Mouse (Mus musculus) neutrophil, adult 65 days (primary cell): ENCODE measurements around the gene Mob4. TPM values are rescaled to one million over a fixed set of nuclear protein-coding genes. Genes with fewer than 3 reads are reported as not detected.

Source experiments
- total RNA-seq: library from RNA; stranded (reverse); gene quantifications from 2 replicates; pipeline ENCODE4 v1.2.4, GENCODE M21; 2023

The Mob4 gene
- 77.0 and 77.2 TPM in 2 replicates for total RNA-seq

DNA sequence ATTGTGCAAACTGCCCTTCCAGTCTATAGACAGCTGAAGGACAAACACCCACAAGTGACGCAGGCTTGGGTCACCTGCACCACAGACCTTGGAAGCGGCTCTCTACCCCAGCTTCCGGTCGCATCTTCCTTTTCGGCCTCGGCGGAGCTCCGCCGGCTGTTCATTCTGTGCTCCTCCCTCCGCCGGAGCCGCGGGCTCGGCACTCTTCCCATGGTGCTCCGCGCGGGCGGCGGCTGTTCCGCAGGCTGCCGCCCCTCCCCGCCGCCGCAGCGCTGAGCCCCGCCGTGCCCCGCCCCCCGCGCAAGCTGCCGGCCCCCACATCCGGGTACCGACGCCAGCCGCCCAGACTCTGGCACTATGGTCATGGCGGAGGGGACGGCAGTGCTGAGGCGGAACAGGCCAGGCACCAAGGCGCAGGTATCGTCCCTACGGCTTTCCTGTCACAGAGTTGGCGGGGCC lies at the start of gene Mob4:
Gene Mob4 (plus strand): TSS at position 289 of the 459 bp plus-strand sequence.

DNA sequence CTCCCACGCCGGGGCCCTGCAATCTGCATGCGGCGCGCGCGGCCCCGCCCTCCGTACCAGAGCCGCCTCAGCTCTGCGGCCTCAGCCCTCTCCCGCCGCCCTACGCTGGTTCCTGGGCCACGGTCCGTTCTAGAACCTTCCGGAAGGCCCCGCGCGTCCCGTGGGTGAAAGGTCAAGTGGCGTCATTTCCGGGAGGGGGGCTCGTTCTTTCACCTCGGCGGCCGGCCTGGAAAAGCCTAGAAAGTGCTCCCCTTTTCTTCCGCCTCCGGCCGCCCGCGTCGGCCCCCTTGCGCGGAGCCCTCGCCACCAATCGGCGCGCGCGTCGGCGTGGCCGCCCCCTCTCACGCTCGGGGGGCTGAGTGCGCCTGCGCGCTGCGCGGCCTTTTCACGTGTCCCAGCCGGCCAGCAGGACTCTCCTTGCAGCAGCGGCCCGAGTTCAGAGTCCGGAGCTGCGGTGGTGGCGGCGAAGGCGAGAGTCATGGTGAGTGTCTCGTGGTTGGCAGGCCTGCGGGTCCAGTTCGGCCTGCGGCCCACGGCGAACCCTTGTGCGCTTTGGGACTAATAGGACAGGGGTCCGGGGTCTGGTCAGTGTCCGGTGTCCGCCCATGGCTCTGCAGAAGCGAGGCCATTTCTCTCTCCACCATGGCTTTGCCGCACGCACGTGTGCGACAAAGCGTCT lies 43.0 kb upstream of the Mob4 start, which contains the start of the genes Hspe1 and Hspd1:
Gene Hspe1 (plus strand): TSS at position 201 of the 679 bp plus-strand sequence.
Gene Hspd1 (minus strand): TSS at position 312 of the 679 bp plus-strand sequence.

Other genes starting within 250 kb of the Mob4 start
- 292 and 384 TPM in 2 replicates for gene Ankrd44, start 204.8 kb upstream of the Mob4 start, total RNA-seq
- 250 and 339 TPM in 2 replicates for gene Sf3b1, start 103.8 kb upstream of the Mob4 start, total RNA-seq
- gene Coq10b, start 78.5 kb upstream of the Mob4 start, total RNA-seq = 29.9 and 34.4 TPM in 2 replicates
- gene Hspe1, start 43.1 kb upstream of the Mob4 start, total RNA-seq = 21.5 and 22.8 TPM in 2 replicates
- 38.6 and 43.8 TPM in 2 replicates for gene Hspd1, start 43.0 kb upstream of the Mob4 start, total RNA-seq
- 0.60 and 0.88 TPM in 2 replicates for gene Rftn2, start 95.6 kb downstream of the Mob4 start, total RNA-seq
- 1.3 and 1.5 TPM in 2 replicates for gene Mars2, start 105.9 kb downstream of the Mob4 start, total RNA-seq
- not detected in 2 replicates for gene Boll, start 232.2 kb downstream of the Mob4 start, total RNA-seq